Mouse (Mus musculus) bone marrow macrophage, adult 2 months (primary cell): ENCODE measurements around the gene Sirt2.

Experiments
- CTCF ChIP-seq: IDR thresholded peaks from 2 replicates; pipeline ENCODE4 v1.5.1; 2012; ENCODE audit warnings: low read depth, mild to moderate bottlenecking, low read length, moderate library complexity
- POLR2A ChIP-seq: IDR thresholded peaks from 2 replicates; pipeline ENCODE4 v1.6.1; 2012; ENCODE audit warnings: mild to moderate bottlenecking, low read depth, low read length, borderline replicate concordance

DNA sequence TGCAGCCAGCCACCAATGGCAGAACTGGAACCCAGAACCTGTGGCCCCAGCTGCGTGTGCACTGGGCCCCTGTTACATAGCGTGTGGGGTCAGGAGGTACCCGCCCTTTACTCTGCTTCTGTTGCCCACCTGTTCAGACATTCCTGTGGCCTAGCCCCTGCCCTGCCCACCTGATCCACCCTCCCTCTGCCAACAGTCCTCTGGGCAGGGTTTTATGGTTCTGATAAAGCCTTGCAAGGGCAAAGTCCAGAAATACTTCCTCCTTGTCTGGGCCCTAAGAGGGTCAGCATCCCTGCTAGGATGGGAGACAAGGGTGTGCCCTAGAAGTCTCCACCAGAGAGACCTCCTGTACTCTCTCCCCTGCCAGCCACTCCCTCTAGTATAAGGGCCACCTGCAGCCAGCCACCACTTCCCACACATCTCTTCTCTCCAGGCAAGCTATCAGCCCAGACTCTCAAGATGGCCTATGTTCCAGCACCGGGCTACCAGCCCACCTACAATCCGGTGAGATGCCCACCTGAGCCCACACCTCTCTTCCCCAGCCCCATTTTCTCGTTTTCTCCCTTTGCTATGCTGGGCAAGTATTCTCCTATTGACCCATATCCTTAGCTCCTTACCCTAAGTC lies 67.3 kb downstream of the Sirt2 start, which contains the start of gene Lgals4:
- TF ChIP-seq CTCF (no peak), POLR2A (no peak)
